Mouse (Mus musculus) embryonic facial prominence, embryonic 10.5 days (tissue): ENCODE data around the gene Tspan31. TPM values are rescaled to one million over a fixed set of nuclear protein-coding genes. Genes with fewer than 3 reads are reported as not detected.

Experiments used
- DNase-seq: peaks from one replicate; pipeline ENCODE4 v3.0.0-alpha.2; 2017; ENCODE audit warnings: low spot score
- H3K27ac ChIP-seq: fragments of 300-500 bp; sonication (generic); replicated peaks from 2 replicates; pipeline ENCODE4 v1.5.1; 2016; ENCODE audit warnings: mild to moderate bottlenecking
- H3K27me3 ChIP-seq: fragments of 300-500 bp; sonication (generic); replicated peaks from 2 replicates; pipeline ENCODE4 v1.6.1; 2016; ENCODE audit warnings: low read depth, mild to moderate bottlenecking; ENCODE audit not compliant: poor library complexity, severe bottlenecking
- H3K36me3 ChIP-seq: fragments of 300-500 bp; sonication (generic); replicated peaks from 2 replicates; pipeline ENCODE4 v1.6.1; 2016; ENCODE audit warnings: mild to moderate bottlenecking, moderate library complexity
- H3K4me1 ChIP-seq: fragments of 300-500 bp; sonication (generic); 2 replicates; pipeline ENCODE4 v1.6.1; 2016
- H3K4me3 ChIP-seq: fragments of 300-500 bp; sonication (generic); 2 replicates; pipeline ENCODE4 v1.5.1; 2016; ENCODE audit warnings: mild to moderate bottlenecking, moderate library complexity
- H3K9me3 ChIP-seq: fragments of 300-500 bp; sonication (generic); 2 replicates; pipeline ENCODE4 v1.6.1; 2016; ENCODE audit warnings: mild to moderate bottlenecking
- WGBS: fragments of 180-500 bp; shearing (Covaris S2); methylation state at CpG from one replicate; pipeline ENCODE4 v1.1.7; 2016; 5-methylcytosine and 5-hydroxymethylcytosine counted together
- polyA plus RNA-seq: library from polyadenylated mRNA; unstranded; fragments of >200 nt; fragmentation: Nextera tagmentation; extraction: Ambion mirVana; gene quantifications from 2 replicates; pipeline ENCODE4 v1.2.1, GENCODE M21; 2016

Gene Tspan31
- polyA plus RNA-seq, 1 experiment from 2014 or later, result 168 TPM

- Histone ChIP-seq H3K4me1 (peaks cover 23% of the 10 kb centered on the region), H3K27ac (no peak overlapping the region), H3K9me3 (no peaks in the 10 kb centered on the region), H3K4me3 (peak overlapping the region; percentile 93), H3K36me3 (peaks cover 32% of the 10 kb centered on the region), H3K27me3 (peaks cover 38% of the 10 kb centered on the region)
- WGBS, result 81% methylated on average over 6 of the region's 6 CpGs
- no peak for DNase-seq
Observed at GRCm38 (mm10) chr10:127043187-127043586, 26.9 kb downstream of the Tspan31 start.

GRCm38 (mm10) chr10:127042468-127043115, 27.5 kb downstream of the Tspan31 start:
- Histone ChIP-seq H3K9me3 (no peaks in the 10 kb centered on the region), H3K4me3 (peak overlapping the region; percentile 93), H3K36me3 (peaks cover 32% of the 10 kb centered on the region), H3K27me3 (peaks cover 32% of the 10 kb centered on the region), H3K27ac (peak overlapping the region; percentile 92), H3K4me1 (peaks cover 23% of the 10 kb centered on the region)
- WGBS, result 21% methylated on average over 5 of the region's 5 CpGs
- DNase-seq, result no peak

- Histone ChIP-seq H3K4me1 (peaks cover 23% of the 10 kb centered on the region), H3K27ac (peak overlapping the region; percentile 92), H3K9me3 (no peaks in the 10 kb centered on the region), H3K4me3 (peak overlapping the region; percentile 93), H3K36me3 (peaks cover 28% of the 10 kb centered on the region), H3K27me3 (peaks cover 24% of the 10 kb centered on the region)
- WGBS, result under 1% methylated on average over 44 of the region's 44 CpGs
- DNase-seq, result peak; percentile 94
Observed at GRCm38 (mm10) chr10:127041774-127042338, 28.2 kb downstream of the Tspan31 start.

GRCm38 (mm10) chr10:127041274-127041766, 28.7 kb downstream of the Tspan31 start, which contains the start of the genes Mettl1 and Eef1akmt3:
Gene Mettl1, plus strand, starts transcription at chr10:127041414.
Gene Eef1akmt3, minus strand, starts transcription at chr10:127041513.
- WGBS, result under 1% methylated on average over 28 of the region's 28 CpGs
- H3K36me3 ChIP-seq, result peaks cover 27% of the 10 kb centered on the region
- peaks cover 23% of the 10 kb centered on the region for H3K4me1 ChIP-seq
- H3K4me3 ChIP-seq, result peak within 1 kb of the TSS; percentile 93
- H3K9me3 ChIP-seq, result no peaks in the 10 kb centered on the region
- peaks cover 19% of the 10 kb centered on the region for H3K27me3 ChIP-seq
- peak within 1 kb of the TSS; percentile 92 for H3K27ac ChIP-seq
- peak; percentile 70 for DNase-seq

- peaks cover 20% of the 10 kb centered on the region for H3K36me3 ChIP-seq
- H3K4me1 ChIP-seq, result peaks cover 23% of the 10 kb centered on the region
- no peaks in the 10 kb centered on the region for H3K9me3 ChIP-seq
- H3K4me3 ChIP-seq, result peak overlapping the region; percentile 93
- peak overlapping the region; percentile 92 for H3K27ac ChIP-seq
- H3K27me3 ChIP-seq, result peaks cover 19% of the 10 kb centered on the region
- DNase-seq, result no peak
- 2% methylated on average over 20 of the region's 20 CpGs for WGBS
Observed at GRCm38 (mm10) chr10:127040569-127041214, 29.4 kb downstream of the Tspan31 start.

- peaks cover 19% of the 10 kb centered on the region for H3K27me3 ChIP-seq
- WGBS, result 76% methylated on average over 12 of the region's 12 CpGs
- DNase-seq, result no peak
- H3K4me1 ChIP-seq, result peaks cover 17% of the 10 kb centered on the region
- no peaks in the 10 kb centered on the region for H3K9me3 ChIP-seq
- no peaks in the 10 kb centered on the region for H3K36me3 ChIP-seq
- no peak overlapping the region for H3K27ac ChIP-seq
- no peak overlapping the region for H3K4me3 ChIP-seq
Observed at GRCm38 (mm10) chr10:127037641-127038040, 32.4 kb downstream of the Tspan31 start.

- H3K27me3 ChIP-seq, result peaks cover 19% of the 10 kb centered on the region
- DNase-seq, result no peak
- WGBS, result 84% methylated on average over 12 of the region's 12 CpGs
- no peak overlapping the region for H3K4me3 ChIP-seq
- H3K36me3 ChIP-seq, result no peaks in the 10 kb centered on the region
- H3K27ac ChIP-seq, result no peak overlapping the region
- peaks cover 9% of the 10 kb centered on the region; the same call in 1 of the 2 replicates for H3K4me1 ChIP-seq
- H3K9me3 ChIP-seq, result no peaks in the 10 kb centered on the region
Observed at GRCm38 (mm10) chr10:127036273-127036672, 33.8 kb downstream of the Tspan31 start.

GRCm38 (mm10) chr10:127033301-127033741, 36.7 kb downstream of the Tspan31 start:
- Histone ChIP-seq H3K27me3 (no peaks in the 10 kb centered on the region; the same call in 1 of the 2 replicates), H3K36me3 (peaks cover 12% of the 10 kb centered on the region), H3K27ac (no peak overlapping the region), H3K4me3 (no peak overlapping the region), H3K4me1 (peaks cover 9% of the 10 kb centered on the region), H3K9me3 (no peaks in the 10 kb centered on the region)
- WGBS, result 81% methylated on average over 8 of the region's 8 CpGs
- no peak for DNase-seq

GRCm38 (mm10) chr10:127030336-127031296, 39.4 kb downstream of the Tspan31 start, which contains the start of gene Tsfm:
Gene Tsfm, minus strand, starts transcription at chr10:127030840.
- H3K27ac ChIP-seq, result peak within 1 kb of the TSS; percentile 94
- 6% methylated on average over 56 of the region's 56 CpGs for WGBS
- H3K4me3 ChIP-seq, result peak within 1 kb of the TSS; percentile 94
- H3K4me1 ChIP-seq, result peaks cover 9% of the 10 kb centered on the region
- H3K27me3 ChIP-seq, result no peaks in the 10 kb centered on the region; the same call in 1 of the 2 replicates
- peak; percentile 92 for DNase-seq
- H3K9me3 ChIP-seq, result no peaks in the 10 kb centered on the region
- peaks cover 39% of the 10 kb centered on the region for H3K36me3 ChIP-seq

GRCm38 (mm10) chr10:127018422-127018821, 51.6 kb downstream of the Tspan31 start:
- Histone ChIP-seq H3K9me3 (no peaks in the 10 kb centered on the region), H3K4me3 (no peak overlapping the region), H3K27ac (no peak overlapping the region), H3K36me3 (peaks cover 21% of the 10 kb centered on the region), H3K27me3 (no peaks in the 10 kb centered on the region), H3K4me1 (peaks cover 11% of the 10 kb centered on the region)
- WGBS, result 84% methylated on average over 16 of the region's 16 CpGs
- no peak for DNase-seq
